Mouse (Mus musculus) C2C12 (cell line): ENCODE measurements around the gene Hes7. TPM values are rescaled to one million over a fixed set of nuclear protein-coding genes. Genes with fewer than 3 reads are reported as not detected.

Experiments
- H3K27me3 ChIP-seq: one replicate; pipeline ENCODE4 v1.6.1; 2011; ENCODE audit not compliant: control insufficient read depth, insufficient read depth, insufficient read length
- H3K36me3 ChIP-seq: one replicate; pipeline ENCODE4 v1.6.1; 2011; ENCODE audit not compliant: control insufficient read depth, insufficient read depth
- H3K4me3 ChIP-seq: one replicate; pipeline ENCODE4 v1.5.1; 2011; ENCODE audit warnings: mild to moderate bottlenecking, control low read depth; ENCODE audit not compliant: poor library complexity, insufficient read depth, severe bottlenecking
- H3K79me2 ChIP-seq: one replicate; pipeline ENCODE4 v1.6.1; 2011; ENCODE audit not compliant: control insufficient read depth, insufficient read depth
- H3K79me3 ChIP-seq: one replicate; pipeline ENCODE4 v1.6.1; 2011; ENCODE audit warnings: low read depth, control low read depth
- H3ac ChIP-seq: one replicate; pipeline ENCODE3; 2011; ENCODE audit warnings: low read depth; ENCODE audit not compliant: control insufficient read depth, insufficient read length
- CEBPB ChIP-seq: IDR thresholded peaks from one replicate; pipeline ENCODE4 v1.6.1; 2011; ENCODE audit warnings: low read depth, mild to moderate bottlenecking, control low read depth, moderate library complexity
- CTCF ChIP-seq: IDR thresholded peaks from one replicate; pipeline ENCODE4 v1.5.1; 2011; ENCODE audit not compliant: control insufficient read depth, insufficient read depth, insufficient read length
- FOSL1 ChIP-seq: IDR thresholded peaks from one replicate; pipeline ENCODE4 v1.8.0; 2011; ENCODE audit warnings: mild to moderate bottlenecking, low read length; ENCODE audit not compliant: poor library complexity, insufficient read depth, severe bottlenecking
- MAX ChIP-seq: IDR thresholded peaks from one replicate; pipeline ENCODE4 v1.6.1; 2011; ENCODE audit warnings: mild to moderate bottlenecking, control low read depth
- MYOD1 ChIP-seq: IDR thresholded peaks from one replicate; pipeline ENCODE4 v1.6.1; 2011; ENCODE audit warnings: low read depth; ENCODE audit not compliant: control insufficient read depth, insufficient read length
- MYOG ChIP-seq: IDR thresholded peaks from one replicate; pipeline ENCODE4 v1.6.1; 2011; ENCODE audit not compliant: control insufficient read depth, insufficient read length; ENCODE audit errors: extremely low read depth
- USF1 ChIP-seq: IDR thresholded peaks from one replicate; pipeline ENCODE4 v1.6.1; 2011; ENCODE audit warnings: low read depth, mild to moderate bottlenecking, control low read depth, moderate library complexity
- long read RNA-seq, 2 experiments: library from polyadenylated mRNA; unstranded; transcript quantifications; one replicate each; pipeline ENCODE4 v2.0.0; 2019 to 2020
- polyA plus RNA-seq: library from polyadenylated mRNA; unstranded; fragments of >200 nt; fragmentation: generic; extraction: Trizol; gene quantifications from one replicate; pipeline ENCODE4 v1.2.1, GENCODE M21; 2012; ENCODE audit warnings: missing spikeins

The Hes7 gene
- polyA plus RNA-seq, result 0.06 TPM
- long read RNA-seq, experiment 1, result 0 reads
- long read RNA-seq, experiment 2, result 0 reads

GRCm38 (mm10) chr11:69120221-69121000 lies at the start of gene Hes7:
Hes7 (plus strand) TSS chr11:69120404.
- peak within 1 kb of the TSS; percentile 48 for H3K4me3 ChIP-seq
- no peaks in the 10 kb centered on the region for H3K36me3 ChIP-seq
- H3ac ChIP-seq, result peak within 1 kb of the TSS; percentile 72
- no peaks in the 10 kb centered on the region for H3K79me3 ChIP-seq
- H3K27me3 ChIP-seq, result no peaks in the 10 kb centered on the region
- no peak for TF ChIP-seq CEBPB
- no peak for TF ChIP-seq CTCF
- TF ChIP-seq MYOG, result no peak
- no peak for TF ChIP-seq FOSL1
- no peak for TF ChIP-seq MYOD1
- no peak for TF ChIP-seq MAX
- no peak for TF ChIP-seq USF1
- no peaks in the 10 kb centered on the region for H3K79me2 ChIP-seq

- Histone ChIP-seq H3ac (peak within 1 kb of the TSS; percentile 96), H3K36me3 (no peaks in the 10 kb centered on the region), H3K79me3 (no peaks in the 10 kb centered on the region), H3K79me2 (no peaks in the 10 kb centered on the region), H3K27me3 (no peaks in the 10 kb centered on the region), H3K4me3 (peak within 1 kb of the TSS; percentile 65)
- TF ChIP-seq MYOG (no peak), MAX (peak; percentile 74)
Measured at GRCm38 (mm10) chr11:69070590-69071222, 49.5 kb upstream of the Hes7 start, which contains the start of gene Tmem107. Tmem107 (plus strand) TSS chr11:69070806.

- Histone ChIP-seq H3K4me3 (peak overlapping the region; percentile 65), H3K36me3 (no peaks in the 10 kb centered on the region), H3ac (peak overlapping the region; percentile 96), H3K27me3 (no peaks in the 10 kb centered on the region), H3K79me3 (no peaks in the 10 kb centered on the region), H3K79me2 (no peaks in the 10 kb centered on the region)
- TF ChIP-seq FOSL1 (peak; percentile 22), MYOD1 (no peak), MYOG (no peak), CEBPB (no peak)
Measured at GRCm38 (mm10) chr11:69071262-69071661, 48.9 kb upstream of the Hes7 start.

- H3K4me3 ChIP-seq, result no peak overlapping the region
- H3K27me3 ChIP-seq, result no peaks in the 10 kb centered on the region
- H3K79me3 ChIP-seq, result no peaks in the 10 kb centered on the region
- no peaks in the 10 kb centered on the region for H3K36me3 ChIP-seq
- no peak for TF ChIP-seq MYOD1
- TF ChIP-seq CTCF, result no peak
- no peak for TF ChIP-seq MAX
- no peak for TF ChIP-seq CEBPB
- TF ChIP-seq MYOG, result no peak
- no peak for TF ChIP-seq FOSL1
- TF ChIP-seq USF1, result no peak
- no peak overlapping the region for H3ac ChIP-seq
- no peaks in the 10 kb centered on the region for H3K79me2 ChIP-seq
Measured at GRCm38 (mm10) chr11:69072234-69072633, 48.0 kb upstream of the Hes7 start.

GRCm38 (mm10) chr11:69072666-69073064 lies 47.5 kb upstream of the Hes7 start:
- H3K36me3 ChIP-seq, result no peaks in the 10 kb centered on the region
- H3K79me2 ChIP-seq, result no peaks in the 10 kb centered on the region
- H3K27me3 ChIP-seq, result no peaks in the 10 kb centered on the region
- TF ChIP-seq MAX (no peak), FOSL1 (no peak), CTCF (no peak), USF1 (no peak), CEBPB (no peak), MYOG (no peak), MYOD1 (no peak)
- peak overlapping the region; percentile 3 for H3K4me3 ChIP-seq
- H3K79me3 ChIP-seq, result no peaks in the 10 kb centered on the region
- peak overlapping the region; percentile 64 for H3ac ChIP-seq
